7 mouse cellular contexts compared by ENCODE assay signal in the genomic region with DNA sequence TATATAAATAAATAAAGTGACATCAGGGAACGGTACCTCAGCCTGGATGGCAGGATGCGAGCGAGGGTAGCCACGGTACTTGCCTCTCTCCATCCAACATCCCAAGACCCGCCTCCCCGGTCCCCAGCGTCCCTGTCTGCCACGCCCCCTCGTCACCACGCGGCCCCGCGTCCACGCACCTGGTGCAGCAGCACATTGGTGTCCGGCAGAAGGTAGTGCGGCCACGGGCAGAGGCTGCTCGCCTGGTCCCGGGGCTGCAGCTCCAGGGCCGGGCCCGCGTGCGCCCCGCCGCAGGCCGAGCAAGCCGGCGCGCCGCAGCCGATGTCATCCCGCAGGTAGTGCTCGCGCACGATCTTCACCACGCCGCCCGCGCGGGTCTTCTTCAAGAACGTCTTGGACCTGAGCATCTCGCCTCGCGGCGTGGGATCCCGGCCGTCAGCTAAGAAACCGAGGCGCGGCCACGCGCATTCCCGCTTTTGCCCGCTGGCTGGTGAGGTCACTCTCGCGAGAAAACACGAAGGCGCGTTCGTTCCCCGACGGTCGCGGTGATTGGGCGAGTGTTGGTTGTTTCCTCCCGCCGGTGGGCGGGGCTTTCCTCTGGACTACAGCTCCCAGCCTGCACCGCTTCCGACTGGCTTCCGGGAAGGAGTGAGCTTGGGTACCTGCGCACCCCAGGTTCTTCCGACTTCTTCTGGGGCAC. TPM values are rescaled to one million over a fixed set of nuclear protein-coding genes. Genes with fewer than 3 reads are reported as not detected.
DNase-seq lines count a peak whose midpoint lies in the region; ATAC-seq lines count a peak whose summit lies in the region.

Gene Pibf1, plus strand, starts transcription at position 158 of the 700 bp plus-strand sequence.
Gene Dis3, minus strand, starts transcription at position 504 of the 700 bp plus-strand sequence.

- under 1% methylated on average over 73 of the region's 73 CpGs for WGBS in embryonic facial prominence, embryonic 12.5 days
- WGBS in limb, embryonic 11.5 days: under 1% methylated on average over 73 of the region's 73 CpGs
- WGBS in midbrain, embryonic 14.5 days: under 1% methylated on average over 73 of the region's 73 CpGs

- peak; percentile 98 for ATAC-seq in embryonic facial prominence, embryonic 12.5 days (ENCODE audit: insufficient number of reproducible peaks, insufficient read depth, low FRiP score, low TSS enrichment)
- peak; percentile 100 for ATAC-seq in limb, embryonic 11.5 days (ENCODE audit: insufficient number of reproducible peaks, low FRiP score, low TSS enrichment, low read depth)
- ATAC-seq in midbrain, embryonic 14.5 days (ENCODE audit: low FRiP score, low TSS enrichment): peak; percentile 100

- no peaks in the 10 kb centered on the region for H3K27me3 ChIP-seq in embryonic facial prominence, embryonic 12.5 days
- H3K27me3 ChIP-seq in limb, embryonic 11.5 days (ENCODE audit: control insufficient read depth, insufficient read depth, low read length): no peaks in the 10 kb centered on the region
- H3K27me3 ChIP-seq in midbrain, embryonic 14.5 days (ENCODE audit: control insufficient read depth, insufficient read depth, low read length): no peaks in the 10 kb centered on the region

- DNase-seq in adrenal gland, postnatal 25 days: peak; percentile 99
- DNase-seq in heart, adult 11 months: peak; percentile 100
- DNase-seq in kidney, adult 18-20 months: peak; percentile 99
- DNase-seq in limb, embryonic 11.5 days (ENCODE audit: low spot score): peak; percentile 99
- DNase-seq in midbrain, embryonic 14.5 days: peak; percentile 100
- peak; percentile 97 to 99 for DNase-seq in spleen, adult 18-20 months

- H3K4me2 ChIP-seq in embryonic facial prominence, embryonic 12.5 days (replicated peaks): peak within 1 kb of the TSS; percentile 69
- peak within 1 kb of the TSS; percentile 84 for H3K4me2 ChIP-seq in limb, embryonic 11.5 days (ENCODE audit: low read depth, severe bottlenecking)
- H3K4me2 ChIP-seq in midbrain, embryonic 14.5 days (ENCODE audit: low read length): peak within 1 kb of the TSS; percentile 66

- peaks cover 10% of the 10 kb centered on the region for H3K4me1 ChIP-seq in embryonic facial prominence, embryonic 12.5 days
- H3K4me1 ChIP-seq in limb, embryonic 11.5 days (ENCODE audit: control insufficient read depth, insufficient read depth, low read length): peaks cover 6% of the 10 kb centered on the region; the same call in 1 of the 2 replicates
- peaks cover 7% of the 10 kb centered on the region for H3K4me1 ChIP-seq in midbrain, embryonic 14.5 days (ENCODE audit: control insufficient read depth, insufficient read depth, low read length)

- peak within 1 kb of the TSS; percentile 97 for H3K4me3 ChIP-seq in embryonic facial prominence, embryonic 12.5 days
- H3K4me3 ChIP-seq in limb, embryonic 11.5 days (ENCODE audit: low read depth, low read length): peak within 1 kb of the TSS; percentile 94
- peak within 1 kb of the TSS; percentile 94 for H3K4me3 ChIP-seq in midbrain, embryonic 14.5 days (replicated peaks; ENCODE audit: low read depth, low read length)

- peak within 1 kb of the TSS; percentile 93 for H3K9ac ChIP-seq in embryonic facial prominence, embryonic 12.5 days
- peak within 1 kb of the TSS; percentile 93 for H3K9ac ChIP-seq in limb, embryonic 11.5 days (ENCODE audit: low read length)
- H3K9ac ChIP-seq in midbrain, embryonic 14.5 days (replicated peaks; ENCODE audit: low read length): peak within 1 kb of the TSS; percentile 93

- no peaks in the 10 kb centered on the region for H3K9me3 ChIP-seq in embryonic facial prominence, embryonic 12.5 days
- no peaks in the 10 kb centered on the region for H3K9me3 ChIP-seq in limb, embryonic 11.5 days (ENCODE audit: control insufficient read depth, low read length)
- no peaks in the 10 kb centered on the region for H3K9me3 ChIP-seq in midbrain, embryonic 14.5 days (ENCODE audit: control insufficient read depth, low read length)

- peaks cover 50% of the 10 kb centered on the region for H3K36me3 ChIP-seq in embryonic facial prominence, embryonic 12.5 days
- peaks cover 6% of the 10 kb centered on the region for H3K36me3 ChIP-seq in limb, embryonic 11.5 days (ENCODE audit: control insufficient read depth, insufficient read depth, low read length)
- peaks cover 40% of the 10 kb centered on the region for H3K36me3 ChIP-seq in midbrain, embryonic 14.5 days (ENCODE audit: control insufficient read depth, insufficient read depth, low read length)

- peak within 1 kb of the TSS; percentile 86 for H3K27ac ChIP-seq in embryonic facial prominence, embryonic 12.5 days
- peak within 1 kb of the TSS; percentile 56; the same call in 1 of the 2 replicates for H3K27ac ChIP-seq in limb, embryonic 11.5 days (replicated peaks; ENCODE audit: low read depth, low read length)
- H3K27ac ChIP-seq in midbrain, embryonic 14.5 days (replicated peaks; ENCODE audit: low read depth, low read length): peak within 1 kb of the TSS; percentile 82

RNA-seq across cellular contexts. Expression of gene Pibf1, which starts in this region (rescaled TPM):
- total RNA-seq in adrenal gland, postnatal 25 days (2021): 10.8 and 13.8 TPM in 2 replicates
- 21.9 and 28.7 TPM in 2 replicates for polyA plus RNA-seq in embryonic facial prominence, embryonic 12.5 days (2016; fragmentation: Nextera tagmentation; extraction: Ambion mirVana)
- polyA plus RNA-seq in limb, embryonic 11.5 days (2014; fragmentation: Nextera tagmentation; extraction: Ambion mirVana): 24.8 and 29.9 TPM in 2 replicates
- 18.5 and 19.3 TPM in 2 replicates for polyA plus RNA-seq in midbrain, embryonic 14.5 days (2014; fragmentation: Nextera tagmentation; extraction: Ambion mirVana)

RNA-seq across cellular contexts. Expression of gene Dis3, which starts in this region (rescaled TPM):
- 21.2 and 24.9 TPM in 2 replicates for total RNA-seq in adrenal gland, postnatal 25 days (2021)
- polyA plus RNA-seq in embryonic facial prominence, embryonic 12.5 days (2016; fragmentation: Nextera tagmentation; extraction: Ambion mirVana): 41.9 and 49.2 TPM in 2 replicates
- 50.4 and 56.5 TPM in 2 replicates for polyA plus RNA-seq in limb, embryonic 11.5 days (2014; fragmentation: Nextera tagmentation; extraction: Ambion mirVana)
- 23.5 and 34.2 TPM in 2 replicates for polyA plus RNA-seq in midbrain, embryonic 14.5 days (2014; fragmentation: Nextera tagmentation; extraction: Ambion mirVana)

Comparison
In these comparisons a context has a peak if more than half of its experiments do, and no peak if none do; other contexts are left out.
1. Peak in every context shown above with its lines: DNase-seq, ATAC-seq, H3K4me3 ChIP-seq and H3K27ac ChIP-seq.